Mouse (Mus musculus) midbrain, embryonic 10.5 days (tissue): Measurements from ENCODE around the gene Tenm2. TPM values are rescaled to one million over a fixed set of nuclear protein-coding genes. Genes with fewer than 3 reads are reported as not detected.

ENCODE experiments used
- DNase-seq: peaks from one replicate; pipeline ENCODE4 v3.0.0-alpha.2; 2017; ENCODE audit warnings: low spot score
- H3K27ac ChIP-seq: fragments of 300-500 bp; sonication (generic); replicated peaks from 2 replicates; pipeline ENCODE4 v1.5.1; 2016; ENCODE audit warnings: mild to moderate bottlenecking
- H3K27me3 ChIP-seq: fragments of 300-500 bp; sonication (generic); 2 replicates; pipeline ENCODE4 v1.6.1; 2016; ENCODE audit warnings: low read depth, mild to moderate bottlenecking; ENCODE audit not compliant: poor library complexity, severe bottlenecking
- H3K36me3 ChIP-seq: fragments of 300-500 bp; sonication (generic); 2 replicates; pipeline ENCODE4 v1.6.1; 2016; ENCODE audit warnings: mild to moderate bottlenecking, moderate library complexity
- H3K4me1 ChIP-seq: fragments of 300-500 bp; sonication (generic); 2 replicates; pipeline ENCODE4 v1.6.1; 2016
- H3K4me3 ChIP-seq: fragments of 300-500 bp; sonication (generic); 2 replicates; pipeline ENCODE4 v1.5.1; 2016; ENCODE audit warnings: mild to moderate bottlenecking, moderate library complexity
- H3K9me3 ChIP-seq: fragments of 300-500 bp; sonication (generic); replicated peaks from 2 replicates; pipeline ENCODE4 v1.6.1; 2016; ENCODE audit warnings: mild to moderate bottlenecking
- WGBS: fragments of 180-500 bp; shearing (Covaris S2); methylation state at CpG from one replicate; pipeline ENCODE4 v1.1.7; 2016; 5-methylcytosine and 5-hydroxymethylcytosine counted together
- polyA plus RNA-seq: library from polyadenylated mRNA; unstranded; fragments of >200 nt; fragmentation: Nextera tagmentation; extraction: Ambion mirVana; gene quantifications from 2 replicates; pipeline ENCODE4 v1.2.1, GENCODE M21; 2016

Tenm2 gene
- polyA plus RNA-seq, 1 experiment from 2014 or later: 4.2 TPM

DNA sequence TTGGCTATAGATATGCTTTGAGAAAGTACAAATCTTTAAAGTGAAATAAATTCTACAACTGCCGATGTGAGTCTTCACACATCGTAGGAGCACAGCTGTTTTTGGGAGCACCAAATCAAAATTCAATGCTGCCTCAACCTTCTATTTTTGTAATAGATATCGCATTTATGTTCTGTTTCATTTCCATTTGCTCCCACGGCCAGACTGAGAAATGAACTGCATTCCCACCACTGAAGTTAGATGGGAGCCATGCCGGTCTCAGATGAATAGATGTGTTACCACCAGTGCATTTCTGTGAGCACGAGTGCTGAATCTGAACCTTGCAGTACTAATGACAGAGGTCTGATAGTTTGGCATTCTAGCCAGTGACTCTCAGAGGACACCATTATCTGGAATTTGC, 58.3 kb downstream of the Tenm2 start:
- 94% methylated on average over 6 of the region's 6 CpGs for WGBS
- DNase-seq: no peak
- H3K27me3 ChIP-seq: no peaks in the 10 kb centered on the region
- H3K9me3 ChIP-seq: no peaks in the 10 kb centered on the region
- H3K27ac ChIP-seq: no peak overlapping the region
- H3K4me3 ChIP-seq: no peak overlapping the region
- no peaks in the 10 kb centered on the region for H3K36me3 ChIP-seq
- peaks cover 10% of the 10 kb centered on the region for H3K4me1 ChIP-seq

DNA sequence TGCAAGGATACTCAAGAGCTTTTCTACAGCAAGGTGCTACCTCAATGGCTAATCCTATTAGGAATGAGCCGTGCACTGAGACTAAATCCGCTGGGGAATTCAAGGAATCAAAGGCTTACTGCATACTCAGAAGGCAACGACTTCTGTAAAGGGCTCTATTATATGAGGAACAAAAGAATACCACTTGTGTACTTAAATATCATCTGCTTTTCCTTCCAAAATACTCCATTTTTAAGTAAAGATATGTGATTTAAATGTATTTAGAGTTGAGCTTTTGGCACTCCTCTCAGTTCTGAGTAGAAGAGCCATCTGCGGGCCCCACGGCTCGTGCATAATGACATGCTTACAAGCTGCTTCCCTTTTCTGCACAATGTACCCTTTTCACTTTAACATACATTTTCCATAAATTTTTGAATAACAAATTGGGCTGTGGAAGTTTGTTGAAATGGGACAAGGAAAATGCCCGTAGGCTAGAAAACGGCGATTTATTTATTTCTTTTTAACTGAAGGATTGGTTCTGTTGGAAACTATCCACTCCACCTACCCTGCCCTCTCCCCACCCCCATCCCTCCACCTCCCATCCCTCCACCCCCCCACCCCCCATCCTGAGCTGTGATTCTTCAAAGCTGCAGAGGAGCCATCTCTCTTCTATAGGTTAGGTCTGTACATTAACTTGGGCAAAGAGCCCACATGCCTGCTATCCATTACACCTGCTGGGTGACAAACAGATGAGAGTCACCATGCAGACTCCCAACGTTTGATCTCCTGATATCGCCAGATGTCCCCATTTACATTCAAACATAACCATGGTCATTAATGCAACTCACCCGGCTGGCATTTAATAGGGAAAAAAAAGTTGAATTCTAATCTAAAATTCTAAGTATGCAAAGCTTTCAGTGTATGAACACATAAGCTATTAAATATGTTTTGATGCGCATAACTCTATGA, 81.6 kb downstream of the Tenm2 start:
- Histone ChIP-seq H3K4me3 (peak overlapping the region; percentile 16; the same call in 1 of the 2 replicates), H3K4me1 (peaks cover 36% of the 10 kb centered on the region), H3K9me3 (no peaks in the 10 kb centered on the region), H3K36me3 (no peaks in the 10 kb centered on the region), H3K27me3 (peaks cover 37% of the 10 kb centered on the region), H3K27ac (peak overlapping the region; percentile 56)
- WGBS: 19% methylated on average over 13 of the region's 13 CpGs
- peak; percentile 38 for DNase-seq

DNA sequence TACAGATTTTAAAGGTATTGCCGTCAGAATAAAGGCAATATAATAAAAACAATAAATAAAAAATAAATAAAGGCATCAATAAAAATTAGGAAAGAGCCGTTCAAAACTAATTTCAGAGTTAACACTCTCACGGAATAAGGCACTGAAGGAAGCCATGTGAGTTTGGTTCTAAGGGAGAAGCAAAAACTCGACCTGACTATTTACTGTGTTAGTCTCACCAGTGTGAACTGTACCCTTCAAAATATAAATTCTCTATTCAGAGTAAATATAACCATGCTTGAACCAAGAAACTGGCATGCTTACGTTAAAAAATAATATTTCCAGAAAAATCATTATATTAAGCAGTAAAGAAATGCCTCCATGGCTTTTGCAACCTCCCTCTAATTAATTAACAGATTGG, 82.4 kb downstream of the Tenm2 start:
- WGBS: 35% methylated on average over 5 of the region's 5 CpGs
- Histone ChIP-seq H3K36me3 (no peaks in the 10 kb centered on the region), H3K27ac (no peak overlapping the region), H3K4me3 (no peak overlapping the region), H3K4me1 (peaks cover 36% of the 10 kb centered on the region), H3K27me3 (peaks cover 37% of the 10 kb centered on the region), H3K9me3 (no peaks in the 10 kb centered on the region)
- no peak for DNase-seq

DNA sequence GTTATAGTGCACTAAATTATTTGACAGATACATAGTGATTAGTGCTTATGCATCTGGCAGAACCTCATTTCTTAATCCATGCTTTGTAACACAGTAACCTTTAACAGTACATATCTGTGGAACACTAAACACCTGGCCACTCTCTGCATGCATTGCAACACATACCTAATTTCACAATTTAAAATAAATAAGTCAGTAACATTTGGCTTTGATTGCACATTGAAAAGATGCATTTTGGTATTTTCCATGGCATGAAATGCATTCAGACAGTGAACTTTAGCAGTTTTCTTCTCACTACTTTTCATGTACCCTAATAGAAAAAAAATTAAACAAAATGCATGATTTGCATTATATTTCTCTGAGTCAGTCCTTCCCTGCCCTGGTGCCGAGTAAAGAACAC, 85.8 kb downstream of the Tenm2 start:
- no peak for DNase-seq
- 80% methylated on average over 1 of the region's 1 CpGs for WGBS

DNA sequence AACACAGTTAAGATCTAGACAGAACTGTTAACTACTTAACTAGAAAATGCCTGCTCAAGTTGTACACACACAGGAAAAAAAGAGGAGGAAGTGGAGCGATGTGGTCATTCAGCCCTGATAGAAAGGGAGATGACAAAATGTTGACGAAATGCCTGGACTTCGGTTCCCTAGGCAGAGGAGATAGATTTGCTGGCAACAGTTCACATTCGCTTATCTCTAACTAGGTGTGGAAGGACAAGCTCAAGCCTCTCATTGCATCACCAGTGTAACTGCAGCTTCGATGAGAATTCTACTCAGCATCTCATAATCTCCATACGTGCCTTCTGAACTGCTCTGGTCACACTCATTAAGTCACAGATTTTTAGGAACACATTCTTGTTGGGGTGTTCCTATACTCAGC, 91.8 kb downstream of the Tenm2 start:
- Histone ChIP-seq H3K27ac (no peak overlapping the region), H3K4me3 (no peak overlapping the region), H3K36me3 (no peaks in the 10 kb centered on the region), H3K27me3 (no peaks in the 10 kb centered on the region), H3K9me3 (no peaks in the 10 kb centered on the region), H3K4me1 (peaks cover 3% of the 10 kb centered on the region; the same call in 1 of the 2 replicates)
- DNase-seq: no peak
- WGBS: 86% methylated on average over 6 of the region's 6 CpGs

More for the DNA sequence above, 85.8 kb downstream of the Tenm2 start:
- peaks cover 23% of the 10 kb centered on the region for H3K4me1 ChIP-seq
- H3K27me3 ChIP-seq: peaks cover 12% of the 10 kb centered on the region; the same call in 1 of the 2 replicates
- no peaks in the 10 kb centered on the region for H3K36me3 ChIP-seq
- H3K27ac ChIP-seq: no peak overlapping the region
- no peaks in the 10 kb centered on the region for H3K9me3 ChIP-seq
- no peak overlapping the region for H3K4me3 ChIP-seq

DNA sequence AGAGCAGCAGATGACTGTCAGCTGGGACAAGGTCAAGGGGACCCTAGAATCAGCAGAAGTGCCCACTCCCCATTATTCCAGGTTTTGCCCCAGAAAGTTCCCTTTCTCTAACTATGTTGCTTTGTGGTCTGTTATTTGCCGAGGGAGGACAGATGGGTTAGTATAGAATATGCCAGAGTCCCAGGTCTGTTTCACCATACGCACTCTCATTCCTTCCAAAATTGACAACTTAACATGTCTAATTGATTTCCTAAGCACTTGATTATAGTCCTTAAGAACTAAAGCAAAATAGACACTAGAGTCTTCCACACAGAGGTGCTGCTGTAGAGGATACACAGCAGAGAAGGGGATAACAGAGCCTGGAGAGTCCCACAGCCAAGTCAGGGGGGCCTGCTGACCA, 92.3 kb downstream of the Tenm2 start:
- no peaks in the 10 kb centered on the region for H3K9me3 ChIP-seq
- WGBS: 86% methylated on average over 2 of the region's 2 CpGs
- H3K4me1 ChIP-seq: peaks cover 3% of the 10 kb centered on the region; the same call in 1 of the 2 replicates
- H3K27me3 ChIP-seq: no peaks in the 10 kb centered on the region
- no peak overlapping the region for H3K4me3 ChIP-seq
- H3K27ac ChIP-seq: no peak overlapping the region
- DNase-seq: no peak
- H3K36me3 ChIP-seq: no peaks in the 10 kb centered on the region

DNA sequence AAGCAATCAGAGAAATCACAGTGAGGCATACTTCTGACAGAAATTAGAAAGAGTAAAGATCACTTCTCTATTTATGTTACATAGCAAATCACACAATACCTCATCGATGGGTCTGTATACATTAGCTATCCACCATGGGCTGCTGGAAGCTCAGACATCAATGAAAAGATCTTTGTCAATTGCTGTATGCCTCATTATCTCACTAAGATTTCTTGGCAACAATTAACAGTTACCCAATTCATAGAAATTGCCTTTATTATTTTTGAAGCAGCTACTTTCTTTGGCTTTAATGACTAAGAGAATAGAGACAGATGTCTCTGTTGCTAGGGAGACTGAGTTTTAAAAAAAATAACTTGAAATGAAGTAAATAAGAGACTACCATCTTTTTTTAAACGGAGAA, 106.9 kb downstream of the Tenm2 start:
- no peaks in the 10 kb centered on the region for H3K9me3 ChIP-seq
- no peak overlapping the region for H3K27ac ChIP-seq
- no peak for DNase-seq
- H3K4me1 ChIP-seq: no peaks in the 10 kb centered on the region
- no peaks in the 10 kb centered on the region for H3K36me3 ChIP-seq
- 89% methylated on average over 2 of the region's 2 CpGs for WGBS
- no peaks in the 10 kb centered on the region for H3K27me3 ChIP-seq
- H3K4me3 ChIP-seq: no peak overlapping the region

DNA sequence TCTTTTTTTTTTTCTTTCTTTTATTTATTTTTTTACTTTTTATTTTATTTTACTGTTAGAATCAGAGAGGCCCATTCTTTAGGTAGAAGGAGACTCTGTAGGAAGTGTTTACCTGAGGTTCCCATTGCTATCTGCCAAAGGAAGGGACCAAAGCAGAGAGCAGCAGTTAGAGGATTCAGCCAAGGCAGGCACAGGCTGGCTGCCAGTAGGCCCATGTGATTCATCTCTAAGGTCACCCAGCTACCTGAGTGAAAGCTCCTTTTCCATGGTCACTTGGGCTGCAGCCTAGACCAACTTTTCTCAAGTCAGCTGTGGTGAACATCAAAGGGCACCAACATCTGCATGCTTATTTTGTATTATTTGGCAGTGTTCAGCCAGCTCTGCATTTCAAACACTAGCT, 117.7 kb downstream of the Tenm2 start:
- H3K27ac ChIP-seq: no peak overlapping the region
- no peak for DNase-seq
- H3K9me3 ChIP-seq: no peaks in the 10 kb centered on the region
- no peaks in the 10 kb centered on the region for H3K4me1 ChIP-seq
- no peak overlapping the region for H3K4me3 ChIP-seq
- no peaks in the 10 kb centered on the region for H3K27me3 ChIP-seq
- no peaks in the 10 kb centered on the region for H3K36me3 ChIP-seq

DNA sequence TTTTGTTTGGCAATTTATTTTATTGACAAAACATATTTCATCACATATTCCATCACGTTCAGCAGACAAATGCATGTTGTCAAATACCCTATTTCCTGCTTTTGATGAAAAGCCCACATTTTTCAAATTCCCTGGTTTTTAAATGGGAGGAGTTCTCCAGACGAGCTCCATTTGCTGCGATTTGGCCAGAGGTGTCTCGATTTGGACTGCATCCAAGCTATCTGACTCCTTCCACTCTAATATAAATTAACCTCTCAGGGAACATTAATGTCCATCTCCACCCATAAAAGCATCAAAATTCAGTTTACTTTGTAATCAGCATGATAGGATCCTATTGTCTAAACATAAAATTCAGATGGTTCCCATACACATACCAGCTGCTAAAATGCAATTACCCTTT, 120.6 kb downstream of the Tenm2 start:
- WGBS: 86% methylated on average over 4 of the region's 4 CpGs
- no peak overlapping the region for H3K27ac ChIP-seq
- no peak for DNase-seq

DNA sequence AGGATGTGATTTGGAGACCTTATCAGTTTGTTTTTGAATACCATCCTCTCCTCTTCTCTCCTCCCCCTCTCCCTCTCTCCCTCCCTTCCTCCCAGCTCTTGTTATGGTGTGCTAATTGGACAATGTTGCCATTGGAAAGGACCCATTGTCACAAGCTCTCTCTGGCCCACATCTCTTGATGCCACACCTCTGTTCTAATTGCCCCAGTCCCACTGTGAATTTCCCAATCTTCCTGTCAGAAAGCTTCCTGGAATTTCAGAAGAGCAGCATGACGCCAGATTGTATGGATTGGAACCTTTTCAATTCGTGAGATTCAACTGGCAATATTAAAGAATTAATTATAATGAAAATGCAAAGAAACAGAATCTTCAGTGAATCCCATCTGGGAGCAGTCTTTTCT, 128.7 kb downstream of the Tenm2 start:
- Histone ChIP-seq H3K4me1 (no peaks in the 10 kb centered on the region), H3K27me3 (no peaks in the 10 kb centered on the region), H3K4me3 (no peak overlapping the region), H3K36me3 (no peaks in the 10 kb centered on the region), H3K27ac (no peak overlapping the region), H3K9me3 (no peaks in the 10 kb centered on the region)
- 83% methylated on average over 2 of the region's 2 CpGs for WGBS
- DNase-seq: no peak

More for the DNA sequence above, 120.6 kb downstream of the Tenm2 start:
- Histone ChIP-seq H3K36me3 (no peaks in the 10 kb centered on the region), H3K4me1 (no peaks in the 10 kb centered on the region), H3K4me3 (no peak overlapping the region), H3K9me3 (no peaks in the 10 kb centered on the region), H3K27me3 (no peaks in the 10 kb centered on the region)

DNA sequence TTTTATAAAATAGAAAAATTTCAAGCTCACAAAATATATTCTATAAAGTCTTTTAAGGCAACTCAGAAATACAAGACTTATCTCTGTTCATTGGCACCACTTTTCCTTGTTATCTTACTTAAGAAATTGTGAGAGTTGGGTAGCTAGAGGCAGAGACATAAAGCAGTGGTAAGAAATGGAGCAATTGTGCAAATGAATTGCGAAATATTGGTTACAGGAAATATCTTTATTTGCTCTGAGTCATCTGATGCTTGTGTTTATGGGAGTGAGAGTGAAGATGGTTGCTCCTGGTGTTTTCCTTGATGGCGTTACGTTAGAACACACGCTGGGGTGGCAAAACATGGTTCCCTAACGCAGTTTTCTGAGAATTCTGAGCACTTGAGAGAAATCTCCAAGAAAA, 156.4 kb downstream of the Tenm2 start:
- Histone ChIP-seq H3K27ac (no peak overlapping the region), H3K27me3 (no peaks in the 10 kb centered on the region), H3K36me3 (no peaks in the 10 kb centered on the region), H3K4me3 (no peak overlapping the region), H3K4me1 (no peaks in the 10 kb centered on the region), H3K9me3 (no peaks in the 10 kb centered on the region)
- no peak for DNase-seq
- 93% methylated on average over 5 of the region's 5 CpGs for WGBS

DNA sequence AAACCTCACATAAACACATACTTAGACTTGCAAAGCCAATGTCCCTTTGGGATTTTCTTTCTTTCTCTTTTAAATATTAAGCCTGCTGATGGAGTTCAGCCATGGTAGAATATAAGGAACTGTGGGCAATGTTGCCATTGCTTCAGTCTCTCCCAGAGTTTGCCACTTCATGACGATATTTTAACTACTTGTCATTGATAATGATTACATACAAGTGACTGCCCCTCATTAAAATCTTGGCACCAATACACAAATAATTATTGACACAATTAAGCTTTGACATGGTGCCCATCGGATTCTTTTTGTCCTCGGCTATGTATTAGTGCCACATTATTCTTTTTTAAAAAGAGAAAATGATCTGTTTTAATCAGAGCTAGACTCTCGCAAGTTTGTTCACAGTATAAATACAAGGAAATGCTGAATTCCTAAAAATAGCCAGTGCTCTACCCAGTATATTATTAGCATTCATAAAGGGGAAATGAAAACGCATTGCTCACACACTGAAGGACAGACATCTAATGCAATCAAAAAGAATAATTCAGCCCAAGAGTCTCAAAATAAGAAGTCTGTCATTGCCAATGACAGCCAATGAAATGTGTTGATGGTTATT, 158.7 kb downstream of the Tenm2 start:
- DNase-seq: no peak
- Histone ChIP-seq H3K9me3 (no peaks in the 10 kb centered on the region), H3K27me3 (no peaks in the 10 kb centered on the region), H3K27ac (no peak overlapping the region), H3K36me3 (no peaks in the 10 kb centered on the region), H3K4me1 (no peaks in the 10 kb centered on the region), H3K4me3 (no peak overlapping the region)
- 90% methylated on average over 5 of the region's 5 CpGs for WGBS

DNA sequence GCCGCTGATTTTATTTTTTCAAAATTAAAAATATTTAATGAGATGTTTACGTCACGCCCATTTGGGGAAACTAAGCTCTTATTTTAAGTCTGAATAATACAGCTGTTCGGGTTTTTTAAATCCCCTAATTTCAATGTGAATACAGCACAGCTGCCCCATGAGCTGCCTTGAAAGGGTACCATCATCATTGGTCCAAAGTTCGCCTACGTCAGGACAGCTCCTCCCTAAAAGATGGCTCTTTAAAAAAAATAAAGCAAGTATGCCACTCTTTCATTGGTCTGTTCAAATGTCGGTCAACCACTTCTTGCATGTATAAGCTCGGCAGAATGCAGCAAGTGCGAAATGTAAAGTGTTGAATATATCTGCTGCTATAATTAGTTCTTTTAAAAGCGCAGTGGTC, 160.4 kb downstream of the Tenm2 start:
- Histone ChIP-seq H3K9me3 (no peaks in the 10 kb centered on the region), H3K4me1 (no peaks in the 10 kb centered on the region), H3K4me3 (no peak overlapping the region), H3K27me3 (no peaks in the 10 kb centered on the region), H3K36me3 (no peaks in the 10 kb centered on the region), H3K27ac (no peak overlapping the region)
- no peak for DNase-seq
- 89% methylated on average over 10 of the region's 10 CpGs for WGBS
